Mouse (Mus musculus): ENCODE data around the gene Pced1b. TPM values are rescaled to one million over a fixed set of nuclear protein-coding genes. Genes with fewer than 3 reads are reported as not detected.

The Pced1b gene
- polyA plus RNA-seq, 1 experiment from 2014 or later, result 8.0 TPM

- H3K27me3 ChIP-seq (ENCODE audit: insufficient read depth, low read length), result no peaks in the 10 kb centered on the region
- H3K4me2 ChIP-seq (ENCODE audit: low read length), result peak overlapping the region; percentile 54
- 15% methylated on average over 16 of the region's 17 CpGs for WGBS
- no peaks in the 10 kb centered on the region for H3K4me1 ChIP-seq (replicated peaks; ENCODE audit: insufficient read depth, low read length)
- peak overlapping the region; percentile 23; the same call in 1 of the 2 replicates for H3K4me3 ChIP-seq (replicated peaks; ENCODE audit: low read depth, low read length)
- H3K9me3 ChIP-seq (replicated peaks; ENCODE audit: low read length), result no peaks in the 10 kb centered on the region
- H3K36me3 ChIP-seq (ENCODE audit: insufficient read depth, low read length), result no peaks in the 10 kb centered on the region
- DNase-seq (ENCODE audit: low spot score), result peak; percentile 54
- TF ChIP-seq CTCF (IDR thresholded peaks at IDR 0.05; ENCODE audit: low read depth), result no peak
- H3K9ac ChIP-seq (ENCODE audit: low read depth, low read length), result no peak overlapping the region
- ATAC-seq (replicated peaks; ENCODE audit: low FRiP score, low read depth), result no peak
- H3K27ac ChIP-seq, result no peak overlapping the region
Measured at GRCm38 (mm10) chr15:97338377-97339060, 91.6 kb downstream of the Pced1b start.

GRCm38 (mm10) chr15:97342336-97342735, 95.4 kb downstream of the Pced1b start:
- Histone ChIP-seq H3K4me1 (replicated peaks; ENCODE audit: insufficient read depth, low read length) (no peaks in the 10 kb centered on the region), H3K9ac (ENCODE audit: low read depth, low read length) (no peak overlapping the region), H3K9me3 (replicated peaks; ENCODE audit: low read length) (no peaks in the 10 kb centered on the region), H3K27me3 (ENCODE audit: insufficient read depth, low read length) (no peaks in the 10 kb centered on the region), H3K4me2 (ENCODE audit: low read length) (no peak overlapping the region), H3K36me3 (ENCODE audit: insufficient read depth, low read length) (no peaks in the 10 kb centered on the region), H3K27ac (no peak overlapping the region), H3K4me3 (replicated peaks; ENCODE audit: low read depth, low read length) (no peak overlapping the region)
- 79% methylated on average over 9 of the region's 9 CpGs for WGBS
- ATAC-seq (replicated peaks; ENCODE audit: low FRiP score, low read depth) (no peak), DNase-seq (ENCODE audit: low spot score) (no peak)
- no peak for TF ChIP-seq CTCF (IDR thresholded peaks at IDR 0.05; ENCODE audit: low read depth)

- Histone ChIP-seq H3K36me3 (ENCODE audit: insufficient read depth, low read length) (no peaks in the 10 kb centered on the region), H3K27ac (no peak overlapping the region), H3K9ac (ENCODE audit: low read depth, low read length) (no peak overlapping the region), H3K27me3 (ENCODE audit: insufficient read depth, low read length) (no peaks in the 10 kb centered on the region), H3K9me3 (replicated peaks; ENCODE audit: low read length) (no peaks in the 10 kb centered on the region), H3K4me1 (replicated peaks; ENCODE audit: insufficient read depth, low read length) (no peaks in the 10 kb centered on the region), H3K4me3 (replicated peaks; ENCODE audit: low read depth, low read length) (no peak overlapping the region), H3K4me2 (ENCODE audit: low read length) (no peak overlapping the region)
- no peak for TF ChIP-seq CTCF (IDR thresholded peaks at IDR 0.05; ENCODE audit: low read depth)
- WGBS, result 88% methylated on average over 8 of the region's 8 CpGs
- ATAC-seq (replicated peaks; ENCODE audit: low FRiP score, low read depth), result no peak
- DNase-seq (ENCODE audit: low spot score), result no peak
Measured at GRCm38 (mm10) chr15:97342945-97343344, 96.0 kb downstream of the Pced1b start.

GRCm38 (mm10) chr15:97343921-97344320, 97.0 kb downstream of the Pced1b start:
- DNase-seq (ENCODE audit: low spot score) (no peak), ATAC-seq (replicated peaks; ENCODE audit: low FRiP score, low read depth) (no peak)
- H3K9me3 ChIP-seq (replicated peaks; ENCODE audit: low read length), result no peaks in the 10 kb centered on the region
- H3K4me3 ChIP-seq (replicated peaks; ENCODE audit: low read depth, low read length), result no peak overlapping the region
- TF ChIP-seq CTCF (IDR thresholded peaks at IDR 0.05; ENCODE audit: low read depth), result no peak
- no peak overlapping the region for H3K9ac ChIP-seq (ENCODE audit: low read depth, low read length)
- 91% methylated on average over 9 of the region's 9 CpGs for WGBS
- no peak overlapping the region for H3K27ac ChIP-seq
- H3K36me3 ChIP-seq (ENCODE audit: insufficient read depth, low read length), result no peaks in the 10 kb centered on the region
- no peaks in the 10 kb centered on the region for H3K27me3 ChIP-seq (ENCODE audit: insufficient read depth, low read length)
- H3K4me1 ChIP-seq (replicated peaks; ENCODE audit: insufficient read depth, low read length), result no peaks in the 10 kb centered on the region
- H3K4me2 ChIP-seq (ENCODE audit: low read length), result no peak overlapping the region

GRCm38 (mm10) chr15:97345110-97345509, 98.2 kb downstream of the Pced1b start:
- WGBS, result 94% methylated on average over 9 of the region's 9 CpGs
- Histone ChIP-seq H3K9me3 (replicated peaks; ENCODE audit: low read length) (no peaks in the 10 kb centered on the region), H3K4me3 (replicated peaks; ENCODE audit: low read depth, low read length) (no peak overlapping the region), H3K9ac (ENCODE audit: low read depth, low read length) (no peak overlapping the region), H3K27me3 (ENCODE audit: insufficient read depth, low read length) (no peaks in the 10 kb centered on the region), H3K36me3 (ENCODE audit: insufficient read depth, low read length) (no peaks in the 10 kb centered on the region), H3K4me2 (ENCODE audit: low read length) (no peak overlapping the region), H3K27ac (no peak overlapping the region), H3K4me1 (replicated peaks; ENCODE audit: insufficient read depth, low read length) (no peaks in the 10 kb centered on the region)
- DNase-seq (ENCODE audit: low spot score) (no peak), ATAC-seq (replicated peaks; ENCODE audit: low FRiP score, low read depth) (no peak)
- no peak for TF ChIP-seq CTCF (IDR thresholded peaks at IDR 0.05; ENCODE audit: low read depth)

GRCm38 (mm10) chr15:97345917-97346316, 99.0 kb downstream of the Pced1b start:
- TF ChIP-seq CTCF (IDR thresholded peaks at IDR 0.05; ENCODE audit: low read depth), result no peak
- 75% methylated on average over 6 of the region's 6 CpGs for WGBS
- ATAC-seq (replicated peaks; ENCODE audit: low FRiP score, low read depth), result no peak
- Histone ChIP-seq H3K9me3 (replicated peaks; ENCODE audit: low read length) (no peaks in the 10 kb centered on the region), H3K4me1 (replicated peaks; ENCODE audit: insufficient read depth, low read length) (no peaks in the 10 kb centered on the region), H3K27me3 (ENCODE audit: insufficient read depth, low read length) (no peaks in the 10 kb centered on the region), H3K4me3 (replicated peaks; ENCODE audit: low read depth, low read length) (no peak overlapping the region), H3K9ac (ENCODE audit: low read depth, low read length) (no peak overlapping the region), H3K4me2 (ENCODE audit: low read length) (no peak overlapping the region), H3K27ac (no peak overlapping the region), H3K36me3 (ENCODE audit: insufficient read depth, low read length) (no peaks in the 10 kb centered on the region)
- no peak for DNase-seq (ENCODE audit: low spot score)

- Histone ChIP-seq H3K4me1 (replicated peaks; ENCODE audit: insufficient read depth, low read length) (no peaks in the 10 kb centered on the region), H3K9ac (ENCODE audit: low read depth, low read length) (no peak overlapping the region)
- ATAC-seq (replicated peaks; ENCODE audit: low FRiP score, low read depth), result no peak
Measured at GRCm38 (mm10) chr15:97346413-97346812, 99.5 kb downstream of the Pced1b start.

More at GRCm38 (mm10) chr15:97346413-97346812, 99.5 kb downstream of the Pced1b start:
- no peaks in the 10 kb centered on the region for H3K9me3 ChIP-seq (replicated peaks; ENCODE audit: low read length)
- H3K4me2 ChIP-seq (ENCODE audit: low read length), result no peak overlapping the region
- no peak overlapping the region for H3K27ac ChIP-seq
- no peaks in the 10 kb centered on the region for H3K36me3 ChIP-seq (ENCODE audit: insufficient read depth, low read length)
- no peak overlapping the region for H3K4me3 ChIP-seq (replicated peaks; ENCODE audit: low read depth, low read length)
- DNase-seq (ENCODE audit: low spot score), result no peak
- 82% methylated on average over 5 of the region's 5 CpGs for WGBS
- TF ChIP-seq CTCF (IDR thresholded peaks at IDR 0.05; ENCODE audit: low read depth), result no peak
- no peaks in the 10 kb centered on the region for H3K27me3 ChIP-seq (ENCODE audit: insufficient read depth, low read length)

All from kidney, postnatal 0 days (tissue).